Mouse (Mus musculus) heart, adult 8-10 months (tissue): Measurements from ENCODE around the gene Zfp444. TPM values are rescaled to one million over a fixed set of nuclear protein-coding genes. Genes with fewer than 3 reads are reported as not detected.
"Not testable (repeated sequence)": the region's sequence is repeated elsewhere in the genome, so short reads cannot be mapped to it uniquely, and the experiment has no call there.

Experiments
- DNase-seq: peaks from one replicate; pipeline ENCODE4 v3.0.0; 2022; ENCODE audit warnings: low spot score
- total RNA-seq, 4 experiments: library from RNA; stranded (reverse); gene quantifications; 2 replicates each; pipeline ENCODE4 v1.2.4; 2022

The Zfp444 gene
- total RNA-seq, 4 experiments from 2014 or later = 7.0 to 10.3 (median 9.9) TPM

- not testable (repeated sequence) for DNase-seq
Measured at GRCm38 (mm10) chr7:6214691-6215090, 42.7 kb downstream of the Zfp444 start.

DNA sequence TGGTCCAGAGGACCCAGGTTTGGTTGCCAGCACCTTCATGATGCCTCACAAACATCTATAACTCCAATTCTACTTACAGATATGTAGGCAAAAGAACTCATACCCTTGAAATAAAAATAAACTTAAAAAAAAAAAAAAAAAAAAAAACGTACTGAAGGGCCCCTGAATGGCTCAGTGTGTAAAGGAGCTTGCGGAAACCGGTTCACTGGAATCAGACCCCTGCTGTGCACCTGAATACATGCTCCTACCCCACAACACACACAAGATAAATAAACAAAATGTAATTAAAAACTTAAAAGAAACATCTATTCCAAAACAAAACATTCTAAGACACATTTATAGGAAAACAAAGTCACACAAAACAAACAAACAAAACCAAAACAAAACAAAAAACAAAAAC, 48.1 kb downstream of the Zfp444 start:
- no peak for DNase-seq

GRCm38 (mm10) chr7:6221978-6222377, 50.0 kb downstream of the Zfp444 start, which contains the start of gene Zscan5b:
Gene Zscan5b (plus strand): TSS chr7:6222278.
- DNase-seq = no peak

DNA sequence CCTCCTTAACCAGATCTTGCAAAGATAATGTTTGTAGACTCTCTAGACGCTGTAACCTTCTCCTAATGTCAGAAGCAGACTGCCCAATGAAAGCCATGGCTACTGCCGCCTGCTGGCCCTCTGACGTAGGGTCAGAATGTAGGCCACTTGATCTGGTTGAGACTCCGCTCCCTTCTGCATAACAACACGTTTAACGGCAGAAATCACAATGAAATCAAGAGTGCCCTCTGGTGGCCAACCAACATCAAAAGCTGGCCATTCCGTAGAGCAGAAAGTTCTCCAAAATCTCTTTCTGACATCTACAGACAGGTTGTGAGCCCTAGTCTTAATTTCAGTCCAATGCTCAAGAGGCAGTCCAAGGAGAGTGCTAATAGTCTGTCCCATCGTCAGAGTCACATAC, 56.5 kb downstream of the Zfp444 start:
- DNase-seq = not testable (repeated sequence)

DNA sequence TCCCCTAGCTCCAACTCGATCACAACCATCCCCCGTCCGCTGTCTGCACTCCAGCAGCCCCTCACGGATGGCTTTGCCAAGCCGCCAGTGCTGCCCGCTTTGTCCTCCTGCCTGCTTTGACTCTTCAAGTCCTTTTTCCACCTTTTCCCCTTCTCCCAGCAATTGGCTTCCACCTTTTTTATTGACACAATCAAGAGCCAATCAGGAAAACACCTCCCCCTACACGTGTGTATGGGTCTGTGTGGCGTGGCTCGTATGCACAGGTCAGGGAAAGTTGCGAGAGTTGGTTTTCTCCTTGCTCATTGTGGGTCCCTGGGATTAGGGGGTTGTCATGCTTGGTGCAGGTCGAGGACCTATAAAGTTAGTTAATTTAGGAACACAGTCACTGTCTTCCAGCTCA, 67.8 kb downstream of the Zfp444 start:
- no peak for DNase-seq

- peak; percentile 16 for DNase-seq
Measured at GRCm38 (mm10) chr7:6240841-6241425, 68.9 kb downstream of the Zfp444 start.

Other genes with a start within 250 kb of the Zfp444 start
- gene Vmn1r65, start 161.2 kb upstream of the Zfp444 start, total RNA-seq = not detected
- not detected for gene Nlrp4c, start 127.1 kb upstream of the Zfp444 start, total RNA-seq
- gene Zfp787, start 16.2 kb upstream of the Zfp444 start, total RNA-seq = 10 to 100 TPM; 24.7 to 29.4 (median 28.0) TPM
- gene Galp, start 24.9 kb downstream of the Zfp444 start, total RNA-seq = not detected
- gene Zscan5b, start 50.1 kb downstream of the Zfp444 start, total RNA-seq = not detected
- not detected for gene Epp13, start 80.5 kb downstream of the Zfp444 start, total RNA-seq
- 1 to 10 TPM; 2.9 to 4.9 (median 4.2) TPM for gene Zfp667, start 114.4 kb downstream of the Zfp444 start, total RNA-seq
- 1 to 10 TPM; 1.7 to 3.2 (median 1.9) TPM for gene Zfp583, start 159.1 kb downstream of the Zfp444 start, total RNA-seq
- under 1 TPM; 0.17 to 0.44 (median 0.32) TPM for gene Gm3854, start 171.5 kb downstream of the Zfp444 start, total RNA-seq
- gene Zfp78, start 191.1 kb downstream of the Zfp444 start, total RNA-seq = 1 to 10 TPM; 2.2 to 3.8 (median 2.9) TPM
- 1 to 10 TPM; 2.2 to 5.0 (median 3.2) TPM for gene Zfp28, start 211.1 kb downstream of the Zfp444 start, total RNA-seq
- not detected for gene Smim17, start 226.5 kb downstream of the Zfp444 start, total RNA-seq
- not detected for gene Gm20715, start 238.1 kb downstream of the Zfp444 start, total RNA-seq